Mouse (Mus musculus) G1E (cell line): ENCODE measurements around the gene Sit1. TPM values are rescaled to one million over a fixed set of nuclear protein-coding genes. Genes with fewer than 3 reads are reported as not detected.

Source experiments
- ATAC-seq: 2 replicates; pipeline ENCODE4 v1.8.0; 2016; ENCODE audit warnings: mild to moderate bottlenecking; ENCODE audit not compliant: insufficient number of reproducible peaks, poor library complexity, low FRiP score, severe bottlenecking; ENCODE audit errors: extremely low read depth
- DNase-seq: peaks from one replicate; pipeline ENCODE4 v3.0.0; 2012; ENCODE audit warnings: low spot score
- H3K27me3 ChIP-seq: 2 replicates; pipeline ENCODE4 v1.6.1; 2012; ENCODE audit warnings: mild to moderate bottlenecking, low read length, inconsistent platforms; ENCODE audit not compliant: insufficient read depth
- H3K36me3 ChIP-seq: replicated peaks from 2 replicates; pipeline ENCODE3; 2012; ENCODE audit warnings: mild to moderate bottlenecking, inconsistent platforms
- H3K4me1 ChIP-seq: 2 replicates; pipeline ENCODE4 v1.6.1; 2012; ENCODE audit warnings: low read depth, low read length, inconsistent platforms, mixed read lengths; ENCODE audit not compliant: insufficient read depth
- H3K4me3 ChIP-seq: 2 replicates; pipeline ENCODE4 v1.5.1; 2012; ENCODE audit warnings: low read depth, mild to moderate bottlenecking, inconsistent platforms, low read length, moderate library complexity, mixed read lengths
- H3K9me3 ChIP-seq: replicated peaks from 2 replicates; pipeline ENCODE4 v1.6.1; 2012; ENCODE audit warnings: inconsistent platforms
- CTCF ChIP-seq: IDR thresholded peaks from 2 replicates; pipeline ENCODE4 v1.5.1; 2012; ENCODE audit warnings: low read depth, low read length, inconsistent platforms, mixed read lengths
- GATA1 ChIP-seq: IDR thresholded peaks from 2 replicates; pipeline ENCODE4 v1.6.1; 2012; ENCODE audit warnings: borderline replicate concordance, low read length, inconsistent platforms, mixed read lengths
- GATA2 ChIP-seq: IDR thresholded peaks from 2 replicates; pipeline ENCODE4 v1.6.1; 2012; ENCODE audit warnings: low read depth, low read length, inconsistent platforms, borderline replicate concordance
- POLR2AphosphoS5 ChIP-seq: IDR thresholded peaks from 2 replicates; pipeline ENCODE4 v1.6.1; 2012; ENCODE audit warnings: low read depth, low read length, inconsistent platforms; ENCODE audit not compliant: insufficient replicate concordance
- TAL1 ChIP-seq: conservative IDR thresholded peaks from 2 replicates; pipeline ENCODE4 v1.6.1; 2012; ENCODE audit warnings: low read depth, low read length, inconsistent platforms, mixed read lengths
- polyA plus RNA-seq: library from polyadenylated mRNA; stranded (reverse); fragments of >175 nt; gene quantifications from 2 replicates; pipeline ENCODE4 v1.2.3, GENCODE M21; 2012
- total RNA-seq, 2 experiments: library from RNA; stranded (forward) in 1 of 2; stranded (reverse) in 1 of 2; fragments of 200-1000 nt in 1 of 2; fragments of >200 nt in 1 of 2; fragmentation: Nextera tagmentation in 1 of 2; gene quantifications; 2 replicates each; pipeline ENCODE4 v1.2.3; 2014 to 2017

Sit1 gene
- total and polyA plus RNA-seq, 3 experiments = not detected

- ATAC-seq (no peak), DNase-seq (no peak)
- Histone ChIP-seq H3K36me3 (peaks cover 41% of the 10 kb centered on the region), H3K4me1 (peaks cover 26% of the 10 kb centered on the region), H3K4me3 (peak overlapping the region; percentile 83), H3K9me3 (no peaks in the 10 kb centered on the region), H3K27me3 (peaks cover 7% of the 10 kb centered on the region)
- TF ChIP-seq GATA2 (no peak), GATA1 (no peak), TAL1 (no peak), POLR2AphosphoS5 (no peak), CTCF (no peak)
These were observed 40.0 kb downstream of the Sit1 start for GRCm38 (mm10) chr4:43443511-43443910.

DNA sequence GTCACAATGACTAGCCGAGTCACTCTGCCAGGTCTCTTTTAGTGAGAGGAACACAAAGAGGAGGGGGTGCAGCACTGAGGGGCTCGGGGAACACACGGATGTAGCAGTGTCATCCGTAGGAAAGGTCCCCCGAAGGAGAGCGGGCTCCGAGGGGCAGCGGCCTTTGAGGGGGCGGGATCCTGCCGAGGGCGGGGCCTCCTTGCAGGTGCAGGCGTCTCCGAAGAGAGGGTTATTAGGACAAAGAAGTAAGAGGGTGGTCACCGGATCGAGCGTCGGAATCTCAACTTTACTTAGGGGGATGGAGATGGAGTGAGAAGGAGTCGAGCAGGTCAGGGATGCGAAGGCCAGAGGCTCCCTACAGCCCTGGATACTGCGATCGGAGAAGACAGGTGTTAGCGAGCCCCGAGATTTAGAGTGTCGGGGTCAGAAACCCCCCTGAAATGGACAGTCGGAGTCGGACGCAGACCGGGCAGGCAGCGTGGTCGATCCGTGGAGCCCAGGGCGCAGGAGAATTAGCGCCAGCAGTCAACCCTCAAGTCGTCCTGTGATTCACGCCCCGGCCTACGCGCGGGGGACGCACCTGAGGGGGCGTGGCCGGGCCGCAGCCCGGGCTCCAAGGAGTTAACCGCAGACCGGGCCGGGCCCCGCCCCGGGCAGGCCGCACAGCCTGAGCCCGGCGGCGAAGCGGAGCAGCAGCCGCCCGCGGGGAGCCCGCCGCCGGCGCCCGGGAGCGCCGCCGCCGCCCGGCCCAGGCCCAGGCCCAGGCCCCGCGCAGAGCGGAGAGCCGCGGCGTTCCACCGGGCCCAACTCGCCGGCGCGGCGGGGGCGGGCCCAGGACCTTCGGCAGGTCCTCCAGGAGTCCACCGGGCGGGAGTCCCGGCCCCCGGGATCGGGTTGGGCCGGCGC lies 40.8 kb downstream of the Sit1 start:
- H3K4me3 ChIP-seq = peak overlapping the region; percentile 83
- H3K9me3 ChIP-seq = no peaks in the 10 kb centered on the region
- peaks cover 34% of the 10 kb centered on the region for H3K36me3 ChIP-seq
- peaks cover 9% of the 10 kb centered on the region for H3K27me3 ChIP-seq
- TF ChIP-seq GATA1 (no peak), POLR2AphosphoS5 (no peak), GATA2 (no peak), TAL1 (no peak), CTCF (no peak)
- H3K4me1 ChIP-seq = peaks cover 26% of the 10 kb centered on the region
- no peak for ATAC-seq
- DNase-seq = peak; percentile 86

GRCm38 (mm10) chr4:43442044-43442443 lies 41.5 kb downstream of the Sit1 start:
- ATAC-seq = peak; percentile 96
- peaks cover 27% of the 10 kb centered on the region for H3K36me3 ChIP-seq

GRCm38 (mm10) chr4:43441639-43442038 lies 41.9 kb downstream of the Sit1 start, which contains the start of gene Tesk1:
TSS of gene Tesk1 (plus strand) at chr4:43441939.
- H3K36me3 ChIP-seq = peaks cover 23% of the 10 kb centered on the region
- peak within 1 kb of the TSS; percentile 83 for H3K4me3 ChIP-seq
- peaks cover 13% of the 10 kb centered on the region for H3K27me3 ChIP-seq
- ATAC-seq (no peak), DNase-seq (no peak)
- peaks cover 26% of the 10 kb centered on the region for H3K4me1 ChIP-seq
- no peak for TF ChIP-seq GATA2
- TF ChIP-seq GATA1 = no peak
- TF ChIP-seq POLR2AphosphoS5 = no peak
- no peak for TF ChIP-seq CTCF
- TF ChIP-seq TAL1 = no peak
- H3K9me3 ChIP-seq = no peaks in the 10 kb centered on the region

More at GRCm38 (mm10) chr4:43442044-43442443, 41.5 kb downstream of the Sit1 start:
- Histone ChIP-seq H3K4me1 (peaks cover 26% of the 10 kb centered on the region), H3K4me3 (peak overlapping the region; percentile 83), H3K27me3 (peaks cover 9% of the 10 kb centered on the region), H3K9me3 (no peaks in the 10 kb centered on the region)
- TF ChIP-seq GATA2 (no peak), CTCF (peak; percentile 56), GATA1 (no peak)
- peak; percentile 97 for DNase-seq

DNA sequence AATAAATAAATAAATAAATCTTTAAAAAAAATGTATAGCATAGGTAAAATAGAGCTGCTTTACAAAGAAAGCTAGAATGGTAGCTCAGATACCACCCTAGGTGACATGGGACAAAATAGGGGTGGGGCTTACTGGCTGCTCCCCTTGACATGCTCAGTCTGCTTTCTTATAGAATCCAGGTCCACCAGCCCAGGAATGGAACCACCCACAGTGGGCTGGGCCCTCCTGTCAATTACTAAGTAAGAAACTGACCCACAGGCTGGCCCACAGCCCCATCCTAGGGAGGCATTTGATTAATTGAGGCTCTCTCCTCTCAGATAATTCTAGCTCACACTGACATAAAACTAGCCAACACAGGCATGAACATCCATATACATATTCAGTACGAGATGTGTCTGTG lies 50.7 kb downstream of the Sit1 start:
- Histone ChIP-seq H3K9me3 (no peaks in the 10 kb centered on the region), H3K4me3 (no peak overlapping the region), H3K4me1 (peaks cover 3% of the 10 kb centered on the region; the same call in 1 of the 2 replicates), H3K27me3 (peaks cover 40% of the 10 kb centered on the region), H3K36me3 (no peaks in the 10 kb centered on the region)
- ATAC-seq (no peak), DNase-seq (no peak)
- TF ChIP-seq POLR2AphosphoS5 (no peak), TAL1 (no peak), GATA1 (no peak), GATA2 (no peak), CTCF (no peak)

Other genes with a start within 250 kb of the Sit1 start
Only the 20 nearest of the 23 such genes appear.
- 5.3 and 9.4 TPM in 2 replicates for gene Atp8b5, start 216.6 kb downstream of the Sit1 start, total RNA-seq (2014; fragmentation: Nextera tagmentation)
- 2.6 and 3.5 TPM in 2 replicates for gene Atp8b5, start 216.6 kb downstream of the Sit1 start, total RNA-seq (2017)
- gene Atp8b5, start 216.6 kb downstream of the Sit1 start, polyA plus RNA-seq = 0.23 and 0.24 TPM in 2 replicates
- 11.9 and 17.1 TPM in 2 replicates for gene Rusc2, start 101.8 kb downstream of the Sit1 start, total RNA-seq (2014; fragmentation: Nextera tagmentation)
- 4.5 and 8.7 TPM in 2 replicates for gene Rusc2, start 101.8 kb downstream of the Sit1 start, total RNA-seq (2017)
- 14.5 and 18.5 TPM in 2 replicates for gene Rusc2, start 101.8 kb downstream of the Sit1 start, polyA plus RNA-seq
- not detected in 2 replicates for gene Fam166b, start 54.6 kb downstream of the Sit1 start, total RNA-seq (2014; fragmentation: Nextera tagmentation)
- gene Fam166b, start 54.6 kb downstream of the Sit1 start, total RNA-seq (2017) = 0.11 TPM in 1 of 2 replicates, not detected in the other
- gene Fam166b, start 54.6 kb downstream of the Sit1 start, polyA plus RNA-seq = not detected in 2 replicates
- gene Tesk1, start 41.8 kb downstream of the Sit1 start, total RNA-seq (2014; fragmentation: Nextera tagmentation) = 23.5 and 26.3 TPM in 2 replicates
- gene Tesk1, start 41.8 kb downstream of the Sit1 start, total RNA-seq (2017) = 8.7 and 10.6 TPM in 2 replicates
- 55.8 and 64.0 TPM in 2 replicates for gene Tesk1, start 41.8 kb downstream of the Sit1 start, polyA plus RNA-seq
- gene Cd72, start 29.1 kb downstream of the Sit1 start, total RNA-seq (2014; fragmentation: Nextera tagmentation) = 0.87 TPM in 1 of 2 replicates, not detected in the other
- 0.16 and 1.3 TPM in 2 replicates for gene Cd72, start 29.1 kb downstream of the Sit1 start, total RNA-seq (2017)
- 1.0 and 1.5 TPM in 2 replicates for gene Cd72, start 29.1 kb downstream of the Sit1 start, polyA plus RNA-seq
- 18.8 and 25.2 TPM in 2 replicates for gene Ccdc107, start 9.2 kb upstream of the Sit1 start, total RNA-seq (2014; fragmentation: Nextera tagmentation)
- gene Ccdc107, start 9.2 kb upstream of the Sit1 start, total RNA-seq (2017) = 28.3 and 28.6 TPM in 2 replicates
- 72.0 and 82.4 TPM in 2 replicates for gene Ccdc107, start 9.2 kb upstream of the Sit1 start, polyA plus RNA-seq
- 23.4 and 71.2 TPM in 2 replicates for gene Arhgef39, start 16.0 kb upstream of the Sit1 start, total RNA-seq (2014; fragmentation: Nextera tagmentation)
- 29.0 and 32.4 TPM in 2 replicates for gene Arhgef39, start 16.0 kb upstream of the Sit1 start, total RNA-seq (2017)
- 16.4 and 21.8 TPM in 2 replicates for gene Arhgef39, start 16.0 kb upstream of the Sit1 start, polyA plus RNA-seq
- not detected in 2 replicates for gene Car9, start 23.2 kb upstream of the Sit1 start, total RNA-seq (2014; fragmentation: Nextera tagmentation)
- 0.11 and 0.12 TPM in 2 replicates for gene Car9, start 23.2 kb upstream of the Sit1 start, total RNA-seq (2017)
- not detected in 2 replicates for gene Car9, start 23.2 kb upstream of the Sit1 start, polyA plus RNA-seq
- not detected in 2 replicates for gene Tpm2, start 40.0 kb upstream of the Sit1 start, total RNA-seq (2014; fragmentation: Nextera tagmentation)
- gene Tpm2, start 40.0 kb upstream of the Sit1 start, total RNA-seq (2017) = 0.27 TPM in 1 of 2 replicates, not detected in the other
- gene Tpm2, start 40.0 kb upstream of the Sit1 start, polyA plus RNA-seq = not detected in 2 replicates
- gene Creb3, start 78.6 kb upstream of the Sit1 start, total RNA-seq (2014; fragmentation: Nextera tagmentation) = 9.4 and 9.8 TPM in 2 replicates
- gene Creb3, start 78.6 kb upstream of the Sit1 start, total RNA-seq (2017) = 60.0 and 61.0 TPM in 2 replicates
- gene Creb3, start 78.6 kb upstream of the Sit1 start, polyA plus RNA-seq = 1.6 and 1.9 TPM in 2 replicates
- 166 and 262 TPM in 2 replicates for gene Tln1, start 79.0 kb upstream of the Sit1 start, total RNA-seq (2014; fragmentation: Nextera tagmentation)
- 127 and 167 TPM in 2 replicates for gene Tln1, start 79.0 kb upstream of the Sit1 start, total RNA-seq (2017)
- gene Tln1, start 79.0 kb upstream of the Sit1 start, polyA plus RNA-seq = 138 and 163 TPM in 2 replicates
- 48.5 and 54.7 TPM in 2 replicates for gene Rgp1, start 95.0 kb upstream of the Sit1 start, total RNA-seq (2014; fragmentation: Nextera tagmentation)
- gene Rgp1, start 95.0 kb upstream of the Sit1 start, total RNA-seq (2017) = 18.6 and 23.2 TPM in 2 replicates
- gene Rgp1, start 95.0 kb upstream of the Sit1 start, polyA plus RNA-seq = 31.2 and 105 TPM in 2 replicates
- 21.4 and 23.8 TPM in 2 replicates for gene Gba2, start 95.1 kb upstream of the Sit1 start, total RNA-seq (2014; fragmentation: Nextera tagmentation)
- gene Gba2, start 95.1 kb upstream of the Sit1 start, total RNA-seq (2017) = 12.6 and 14.1 TPM in 2 replicates
- gene Gba2, start 95.1 kb upstream of the Sit1 start, polyA plus RNA-seq = 14.5 and 18.3 TPM in 2 replicates
- gene Msmp, start 100.8 kb upstream of the Sit1 start, total RNA-seq (2014; fragmentation: Nextera tagmentation) = not detected in 2 replicates
- 0.17 TPM in 1 of 2 replicates, not detected in the other for gene Msmp, start 100.8 kb upstream of the Sit1 start, total RNA-seq (2017)
- not detected in 2 replicates for gene Msmp, start 100.8 kb upstream of the Sit1 start, polyA plus RNA-seq
- gene Npr2, start 148.2 kb upstream of the Sit1 start, total RNA-seq (2014; fragmentation: Nextera tagmentation) = 6.3 TPM in 1 of 2 replicates, not detected in the other
- gene Npr2, start 148.2 kb upstream of the Sit1 start, total RNA-seq (2017) = 0.23 and 0.44 TPM in 2 replicates
- gene Npr2, start 148.2 kb upstream of the Sit1 start, polyA plus RNA-seq = 0.04 TPM in 2 replicates
- gene Spag8, start 169.9 kb upstream of the Sit1 start, total RNA-seq (2014; fragmentation: Nextera tagmentation) = 0.73 TPM in 1 of 2 replicates, not detected in the other
- 0.33 and 0.41 TPM in 2 replicates for gene Spag8, start 169.9 kb upstream of the Sit1 start, total RNA-seq (2017)
- not detected in 2 replicates for gene Spag8, start 169.9 kb upstream of the Sit1 start, polyA plus RNA-seq
- 16.2 and 18.7 TPM in 2 replicates for gene Hint2, start 172.7 kb upstream of the Sit1 start, total RNA-seq (2014; fragmentation: Nextera tagmentation)
- 58.3 and 63.1 TPM in 2 replicates for gene Hint2, start 172.7 kb upstream of the Sit1 start, total RNA-seq (2017)
- gene Hint2, start 172.7 kb upstream of the Sit1 start, polyA plus RNA-seq = 42.4 and 50.2 TPM in 2 replicates
- 2.9 and 6.0 TPM in 2 replicates for gene Tmem8b, start 185.2 kb upstream of the Sit1 start, total RNA-seq (2014; fragmentation: Nextera tagmentation)
- 0.76 and 1.1 TPM in 2 replicates for gene Tmem8b, start 185.2 kb upstream of the Sit1 start, total RNA-seq (2017)
- 2.9 and 3.6 TPM in 2 replicates for gene Tmem8b, start 185.2 kb upstream of the Sit1 start, polyA plus RNA-seq
- 0.34 TPM in 1 of 2 replicates, not detected in the other for gene Fam221b, start 185.4 kb upstream of the Sit1 start, total RNA-seq (2014; fragmentation: Nextera tagmentation)
- gene Fam221b, start 185.4 kb upstream of the Sit1 start, total RNA-seq (2017) = 0.49 and 0.58 TPM in 2 replicates
- 0.05 and 0.10 TPM in 2 replicates for gene Fam221b, start 185.4 kb upstream of the Sit1 start, polyA plus RNA-seq
- not detected in 2 replicates for gene Olfr70, start 217.1 kb upstream of the Sit1 start, total RNA-seq (2014; fragmentation: Nextera tagmentation)
- 0.06 TPM in 1 of 2 replicates, not detected in the other for gene Olfr70, start 217.1 kb upstream of the Sit1 start, total RNA-seq (2017)
- gene Olfr70, start 217.1 kb upstream of the Sit1 start, polyA plus RNA-seq = not detected in 2 replicates